Mouse (Mus musculus) c-Kit-negative CD71-positive TER-119-positive erythroid progenitor cells, embryonic 14.5 days (primary cell): ENCODE data around the gene Prkd1.
"Not testable (repeated sequence)": the region's sequence is repeated elsewhere in the genome, so short reads cannot be mapped to it uniquely, and the experiment has no call there.

Experiments used
- DNase-seq: peaks from one replicate; pipeline ENCODE4 v3.0.0-alpha.2; 2013; ENCODE audit warnings: low read depth, low spot score

Prkd1 gene

GRCm38 (mm10) chr12:50648671-50649541 is at the start of gene Prkd1:
Prkd1 (minus strand) TSS chr12:50649098.
- no peak for DNase-seq

GRCm38 (mm10) chr12:50697492-50697891 is 48.6 kb upstream of the Prkd1 start:
- DNase-seq: no peak

GRCm38 (mm10) chr12:50648176-50648670 is 675 bp downstream of the Prkd1 start:
- no peak for DNase-seq

- no peak for DNase-seq
These were observed 2.0 kb downstream of the Prkd1 start for GRCm38 (mm10) chr12:50646857-50647256.

GRCm38 (mm10) chr12:50642671-50643070 is 6.2 kb downstream of the Prkd1 start:
- DNase-seq: no peak

GRCm38 (mm10) chr12:50640171-50640570 is 8.7 kb downstream of the Prkd1 start:
- no peak for DNase-seq

- no peak for DNase-seq
These were observed 14.5 kb downstream of the Prkd1 start for GRCm38 (mm10) chr12:50634436-50634835.

GRCm38 (mm10) chr12:50626100-50626499 is 22.8 kb downstream of the Prkd1 start:
- DNase-seq: not testable (repeated sequence)

GRCm38 (mm10) chr12:50624175-50624574 is 24.7 kb downstream of the Prkd1 start:
- no peak for DNase-seq

- no peak for DNase-seq
These were observed 33.0 kb downstream of the Prkd1 start for GRCm38 (mm10) chr12:50615852-50616251.

GRCm38 (mm10) chr12:50614341-50614740 is 34.6 kb downstream of the Prkd1 start:
- no peak for DNase-seq

- DNase-seq: no peak
These were observed 42.0 kb downstream of the Prkd1 start for GRCm38 (mm10) chr12:50606703-50607500.

GRCm38 (mm10) chr12:50599370-50599769 is 49.5 kb downstream of the Prkd1 start:
- DNase-seq: no peak

- DNase-seq: no peak
These were observed 50.6 kb downstream of the Prkd1 start for GRCm38 (mm10) chr12:50598053-50598988.

GRCm38 (mm10) chr12:50597467-50597866 is 51.4 kb downstream of the Prkd1 start:
- no peak for DNase-seq

GRCm38 (mm10) chr12:50595777-50596176 is 53.1 kb downstream of the Prkd1 start:
- no peak for DNase-seq

GRCm38 (mm10) chr12:50594506-50594905 is 54.4 kb downstream of the Prkd1 start:
- DNase-seq: no peak

- DNase-seq: no peak
These were observed 55.4 kb downstream of the Prkd1 start for GRCm38 (mm10) chr12:50593481-50593880.

GRCm38 (mm10) chr12:50588137-50588761 is 60.6 kb downstream of the Prkd1 start:
- DNase-seq: no peak

- DNase-seq: no peak
These were observed 83.7 kb downstream of the Prkd1 start for GRCm38 (mm10) chr12:50565198-50565597.

- DNase-seq: no peak
These were observed 88.4 kb downstream of the Prkd1 start for GRCm38 (mm10) chr12:50560536-50560935.
